Mouse (Mus musculus): ENCODE data around the gene Dbnl.

- TF ChIP-seq POLR2A (IDR thresholded peaks at IDR 0.05; ENCODE audit: control insufficient read depth, extremely low read depth, insufficient read depth, low read length, poor library complexity) (no peak), CTCF (IDR thresholded peaks at IDR 0.05; ENCODE audit: borderline replicate concordance, control insufficient read depth, extremely low read depth, insufficient read depth, low read length, poor library complexity) (no peak)
Observed at GRCm38 (mm10) chr11:5805711-5806110, 17.4 kb downstream of the Dbnl start.

Measured in thymus, adult 2 months (tissue).